Mouse (Mus musculus) WW6 (cell line): ENCODE results near the gene Efs.

Experiments used
- DNase-seq: peaks from one replicate; pipeline ENCODE4 v3.0.0-alpha.2; 2013; ENCODE audit warnings: low read depth, low spot score

Gene Efs

DNA sequence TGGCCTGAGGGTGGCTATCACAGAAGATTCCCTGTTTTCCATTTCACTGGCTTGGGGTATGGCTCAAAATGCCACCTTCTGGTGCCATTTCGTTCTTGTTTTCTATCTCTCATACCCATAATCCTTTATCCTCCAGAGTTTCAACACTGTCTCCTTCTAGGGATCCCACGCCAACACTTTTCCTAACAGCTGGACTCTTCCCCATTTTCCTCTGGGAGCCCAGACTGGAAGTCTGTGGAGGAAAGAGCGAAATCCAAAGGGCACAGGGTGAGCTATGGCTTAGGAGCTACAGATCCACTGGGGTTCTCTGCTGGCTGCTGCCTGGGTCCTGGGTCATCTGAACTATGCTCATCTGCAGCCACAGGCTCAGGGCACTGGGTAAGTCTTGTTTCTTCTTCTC is 51.8 kb downstream of the Efs start:
- no peak for DNase-seq

GRCm38 (mm10) chr14:54870861-54871260 is 55.1 kb downstream of the Efs start, which contains the start of gene Homez:
Gene Homez (minus strand): TSS chr14:54870961.
- no peak for DNase-seq

DNA sequence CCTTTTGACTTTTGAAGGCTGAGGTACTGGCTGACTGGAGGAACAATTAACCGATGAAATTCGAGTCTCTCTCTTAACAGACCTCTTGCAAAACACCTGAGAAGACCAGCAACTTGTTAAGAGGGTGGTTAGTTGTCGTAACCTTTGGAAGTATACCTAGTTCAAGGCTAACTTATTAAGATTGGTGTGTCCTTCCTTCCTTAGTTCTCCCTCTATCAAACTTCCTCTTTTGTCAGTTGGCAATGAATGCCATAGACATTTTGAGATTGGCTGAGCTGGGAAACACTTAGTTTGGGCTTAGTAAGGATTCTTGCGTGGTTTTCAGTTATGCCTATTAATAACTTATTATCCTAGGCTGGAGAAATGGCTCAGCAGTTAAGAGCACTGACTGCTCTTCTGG is 57.9 kb downstream of the Efs start:
- no peak for DNase-seq

- peak; percentile 45 for DNase-seq
Measured at GRCm38 (mm10) chr14:54866936-54867335, 59.0 kb downstream of the Efs start.
